Comparison of ENCODE assay signal across 8 mouse cellular contexts in the genomic region with DNA sequence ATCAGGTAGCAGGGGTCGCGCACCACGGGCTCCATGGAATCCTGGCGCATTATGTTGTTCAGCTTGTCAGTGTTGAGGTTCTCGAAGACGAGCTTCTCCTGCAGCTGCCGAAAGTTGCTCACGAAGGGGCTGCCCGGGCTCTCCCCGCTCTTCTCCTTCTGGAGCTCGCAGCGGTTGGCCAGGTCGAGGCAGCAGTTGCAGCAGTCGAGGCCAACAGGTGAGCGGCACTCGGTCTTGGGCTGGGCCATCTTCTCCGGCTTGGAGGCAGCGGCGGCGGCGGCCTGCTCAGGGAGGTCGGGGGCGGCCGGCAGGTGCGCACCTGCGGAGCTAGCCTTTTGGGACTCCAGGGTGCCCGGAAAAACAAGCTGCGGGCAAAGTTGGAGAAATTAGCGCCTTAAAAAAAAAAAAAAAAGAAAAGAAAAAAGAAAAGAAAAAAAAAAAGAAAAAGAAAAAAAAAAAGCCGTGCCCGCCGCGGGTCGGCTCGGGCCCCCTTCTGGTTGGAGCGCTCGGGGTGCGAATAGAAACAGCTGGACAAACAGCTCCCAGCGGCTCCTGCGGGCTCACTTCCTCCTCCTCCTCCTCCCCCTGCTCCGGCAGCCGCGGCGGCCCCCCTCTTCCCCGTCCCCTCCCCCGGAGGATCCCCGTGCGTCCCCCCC. TPM values are rescaled to one million over a fixed set of nuclear protein-coding genes. Genes with fewer than 3 reads are reported as not detected.
A peak's percentile ranks its signal among the peaks of the same experiment; 100 is the strongest.
DNase-seq lines count a peak whose midpoint lies in the region; ATAC-seq and TF ChIP-seq lines count a peak whose summit lies in the region.

No protein-coding gene starts in this region.

- H3K4me2 ChIP-seq in heart, embryonic 13.5 days: peak overlapping the region; percentile 76
- H3K4me2 ChIP-seq in midbrain, embryonic 11.5 days: peak overlapping the region; percentile 54

- peak; percentile 10 to 11 for DNase-seq in cerebellum, postnatal 25 days
- no peak for DNase-seq in cerebellum, adult 11-12 months
- DNase-seq in MN1 (ENCODE audit: low spot score): peak; percentile 19
- peak; percentile 20 to 33 for DNase-seq in kidney, postnatal 4 days
- peak; percentile 84 for DNase-seq in midbrain, embryonic 11.5 days (ENCODE audit: low spot score, missing footprints)
- peak; percentile 12 for DNase-seq in thymus, adult 2 months
- DNase-seq in urinary bladder, postnatal 4 days (ENCODE audit: low spot score in 2 of 2): no peak

- no peaks in the 10 kb centered on the region for H3K9me3 ChIP-seq in heart, embryonic 13.5 days
- no peaks in the 10 kb centered on the region for H3K9me3 ChIP-seq in midbrain, embryonic 11.5 days (ENCODE audit: control insufficient read depth, low read length)

- peak overlapping the region; percentile 84 for H3K9ac ChIP-seq in heart, embryonic 13.5 days
- H3K9ac ChIP-seq in midbrain, embryonic 11.5 days (ENCODE audit: low read length): no peak overlapping the region

- H3K4me1 ChIP-seq in heart, embryonic 13.5 days: no peaks in the 10 kb centered on the region
- no peaks in the 10 kb centered on the region for H3K4me1 ChIP-seq in midbrain, embryonic 11.5 days (ENCODE audit: control insufficient read depth, insufficient read depth, low read length)
- peaks cover 12% of the 10 kb centered on the region for H3K4me1 ChIP-seq in thymus, adult 2 months (replicated peaks; ENCODE audit: control insufficient read depth, insufficient read depth, low read length)

- WGBS in heart, embryonic 13.5 days: 21% methylated on average over 34 of the region's 48 CpGs
- WGBS in midbrain, embryonic 11.5 days: 25% methylated on average over 37 of the region's 48 CpGs
- WGBS in thymus, adult 2 months: 3% methylated on average over 43 of the region's 48 CpGs

- peak overlapping the region; percentile 61 for H3K4me3 ChIP-seq in heart, embryonic 13.5 days
- peak overlapping the region; percentile 45 for H3K4me3 ChIP-seq in midbrain, embryonic 11.5 days (ENCODE audit: low read depth, low read length)
- H3K4me3 ChIP-seq in thymus, adult 2 months (ENCODE audit: control insufficient read depth, insufficient read depth, low read length): peak overlapping the region; percentile 47

- ATAC-seq in heart, embryonic 13.5 days (ENCODE audit: extremely low read depth, insufficient number of reproducible peaks, low FRiP score, low TSS enrichment): no peak; the same call in 1 of the 2 replicates
- ATAC-seq in midbrain, embryonic 11.5 days (ENCODE audit: low FRiP score): peak; percentile 43; the same call in 1 of the 2 replicates

- TF ChIP-seq CTCF in thymus, adult 2 months (IDR thresholded peaks at IDR 0.05; ENCODE audit: borderline replicate concordance, control insufficient read depth, extremely low read depth, insufficient read depth, low read length, poor library complexity): no peak

- H3K36me3 ChIP-seq in heart, embryonic 13.5 days: peaks cover 5% of the 10 kb centered on the region
- H3K36me3 ChIP-seq in midbrain, embryonic 11.5 days (ENCODE audit: control insufficient read depth, insufficient read depth, low read length): no peaks in the 10 kb centered on the region
- no peaks in the 10 kb centered on the region for H3K36me3 ChIP-seq in thymus, adult 2 months (ENCODE audit: control insufficient read depth, insufficient read depth, low read length)

- peaks cover 37% of the 10 kb centered on the region for H3K27me3 ChIP-seq in heart, embryonic 13.5 days (replicated peaks)
- peaks cover 37% of the 10 kb centered on the region for H3K27me3 ChIP-seq in midbrain, embryonic 11.5 days (ENCODE audit: control insufficient read depth, insufficient read depth, low read length)
- peaks cover 13% of the 10 kb centered on the region for H3K27me3 ChIP-seq in thymus, adult 2 months (ENCODE audit: control insufficient read depth, insufficient read depth, low read length)

- TF ChIP-seq POLR2A in thymus, adult 2 months (IDR thresholded peaks at IDR 0.05; ENCODE audit: control insufficient read depth, extremely low read depth, insufficient read depth, low read length, poor library complexity): no peak

- peak overlapping the region; percentile 75 for H3K27ac ChIP-seq in heart, embryonic 13.5 days (replicated peaks)
- no peak overlapping the region for H3K27ac ChIP-seq in midbrain, embryonic 11.5 days (ENCODE audit: low read depth, low read length)
- H3K27ac ChIP-seq in thymus, adult 2 months (ENCODE audit: control insufficient read depth, insufficient read depth, low read length): no peak overlapping the region

RNA-seq across cellular contexts. Expression of gene Tsc22d3, which starts 2.1 kb away (rescaled TPM):
- 163 and 212 TPM in 2 replicates for polyA plus RNA-seq in heart, embryonic 13.5 days (2015; fragmentation: Nextera tagmentation; extraction: Ambion mirVana)
- 165 and 166 TPM in 2 replicates for polyA plus RNA-seq in midbrain, embryonic 11.5 days (2014; fragmentation: Nextera tagmentation; extraction: Ambion mirVana)
- 74.2 and 95.0 TPM in 2 replicates for polyA plus RNA-seq in thymus, adult 2 months (2012; rRNA removed)

Comparison
In these comparisons a context has a peak if more than half of its experiments do, and no peak if none do; other contexts are left out.
1. DNase-seq: peak in cerebellum, postnatal 25 days (2 of 2), MN1 (single experiment), kidney, postnatal 4 days (2 of 2), midbrain, embryonic 11.5 days (single experiment) and thymus, adult 2 months (single experiment); none in cerebellum, adult 11-12 months (single experiment) and urinary bladder, postnatal 4 days (0 of 2).
2. Peak in every context shown above with its lines, with median percentiles within 50 percentile points of each other: H3K4me3 ChIP-seq.